Mouse (Mus musculus) layer of hippocampus, adult 18-20 months (tissue): ENCODE data around the gene Kcnh4. TPM values are rescaled to one million over a fixed set of nuclear protein-coding genes. Genes with fewer than 3 reads are reported as not detected.

ENCODE experiments used
- DNase-seq, 2 experiments: peaks; one replicate each; pipeline ENCODE4 v3.0.0; 2022; ENCODE audit warnings: low spot score in 2 of 2
- total RNA-seq, 2 experiments: library from RNA; stranded (reverse); gene quantifications; 2 replicates each; pipeline ENCODE4 v1.2.3; 2021

Kcnh4 gene
- total RNA-seq, 2 experiments from 2014 or later: 2.0 to 2.1 TPM

DNA sequence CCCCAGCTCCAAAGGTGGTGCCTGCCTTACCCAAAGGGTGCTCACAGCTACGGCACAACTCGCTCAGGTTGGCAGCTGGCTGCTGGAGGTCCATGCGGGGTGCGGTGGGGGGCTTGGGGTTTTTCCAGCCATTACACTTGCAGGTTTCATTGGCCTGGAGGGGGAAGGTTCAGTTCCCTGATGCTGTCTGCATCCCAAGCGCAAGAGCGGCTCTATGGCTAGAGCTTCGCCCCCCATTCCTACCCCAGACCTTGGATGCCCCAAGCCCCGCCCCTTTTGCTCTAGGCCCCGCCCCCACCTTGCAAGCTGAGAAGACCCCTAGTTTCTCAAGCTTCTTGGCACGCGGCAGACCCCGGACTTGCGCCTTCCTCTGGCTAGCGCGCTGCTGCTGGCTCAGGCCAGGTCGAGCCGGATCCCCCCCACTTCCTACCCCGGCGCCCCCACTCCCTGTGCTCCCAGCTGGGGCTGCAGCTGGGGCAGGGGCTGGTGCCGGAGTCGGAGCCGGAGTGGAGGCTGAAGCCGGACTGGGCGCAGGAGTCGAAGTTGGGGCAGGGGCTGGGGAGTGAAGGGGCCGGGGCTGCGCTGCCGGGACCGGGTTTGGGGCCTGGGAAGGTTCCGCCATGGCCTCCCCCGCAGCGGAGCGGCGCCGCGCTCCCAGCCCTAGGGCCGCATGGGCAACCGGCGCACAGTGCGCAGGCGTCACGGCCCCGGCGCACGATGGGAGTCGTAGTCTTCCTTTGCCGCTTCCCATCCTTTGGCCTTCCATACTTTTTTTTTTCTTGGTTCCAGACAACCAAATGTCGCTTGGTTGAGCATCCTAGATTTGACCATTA is 47.7 kb downstream of the Kcnh4 start, which contains the start of gene Kat2a:
TSS of gene Kat2a (minus strand) at position 683 of the 833 bp plus-strand sequence.
- peak; percentile 81 to 90 for DNase-seq

DNA sequence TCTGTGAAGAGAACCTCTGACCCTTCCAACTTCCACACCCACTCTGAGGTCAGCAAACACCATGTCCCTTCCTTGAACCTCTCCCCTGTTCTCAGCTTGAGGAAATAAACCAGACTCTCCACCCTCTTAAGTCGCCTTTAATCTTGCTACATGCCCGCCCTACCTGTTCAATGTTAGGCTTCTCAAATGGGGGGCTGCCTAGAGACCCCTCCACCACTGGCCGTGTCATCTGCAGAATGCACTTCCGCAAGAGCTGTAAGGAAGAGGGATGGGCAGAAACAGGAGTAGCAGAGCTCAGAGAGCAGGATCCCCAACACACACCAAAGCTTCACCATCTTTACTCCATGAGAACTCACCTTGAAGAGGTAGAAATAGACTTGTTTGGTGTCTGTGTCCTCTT is 48.8 kb downstream of the Kcnh4 start:
- no peak for DNase-seq

DNA sequence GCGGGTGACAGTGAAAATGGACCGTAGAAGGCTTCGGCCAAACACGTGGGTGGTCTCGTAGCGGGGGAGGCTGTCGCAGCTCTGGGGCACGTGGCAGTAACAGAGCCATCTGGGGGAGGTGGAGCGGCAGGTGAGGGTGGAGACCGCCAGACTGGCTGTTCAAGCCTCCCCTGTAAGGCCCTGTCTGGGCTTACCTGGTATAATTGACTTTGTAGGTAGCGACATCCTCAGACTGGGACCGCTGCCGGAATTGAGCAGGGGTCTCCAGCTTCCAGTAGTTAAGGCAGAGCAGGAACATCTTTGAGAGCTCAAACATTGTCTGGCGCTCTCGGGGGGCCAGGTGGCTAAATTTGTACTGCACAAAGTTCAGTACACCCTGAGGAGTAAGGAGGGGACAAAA is 49.2 kb downstream of the Kcnh4 start:
- no peak for DNase-seq

GRCm38 (mm10) chr11:100709201-100709810 is 50.4 kb downstream of the Kcnh4 start:
- DNase-seq: no peak

DNA sequence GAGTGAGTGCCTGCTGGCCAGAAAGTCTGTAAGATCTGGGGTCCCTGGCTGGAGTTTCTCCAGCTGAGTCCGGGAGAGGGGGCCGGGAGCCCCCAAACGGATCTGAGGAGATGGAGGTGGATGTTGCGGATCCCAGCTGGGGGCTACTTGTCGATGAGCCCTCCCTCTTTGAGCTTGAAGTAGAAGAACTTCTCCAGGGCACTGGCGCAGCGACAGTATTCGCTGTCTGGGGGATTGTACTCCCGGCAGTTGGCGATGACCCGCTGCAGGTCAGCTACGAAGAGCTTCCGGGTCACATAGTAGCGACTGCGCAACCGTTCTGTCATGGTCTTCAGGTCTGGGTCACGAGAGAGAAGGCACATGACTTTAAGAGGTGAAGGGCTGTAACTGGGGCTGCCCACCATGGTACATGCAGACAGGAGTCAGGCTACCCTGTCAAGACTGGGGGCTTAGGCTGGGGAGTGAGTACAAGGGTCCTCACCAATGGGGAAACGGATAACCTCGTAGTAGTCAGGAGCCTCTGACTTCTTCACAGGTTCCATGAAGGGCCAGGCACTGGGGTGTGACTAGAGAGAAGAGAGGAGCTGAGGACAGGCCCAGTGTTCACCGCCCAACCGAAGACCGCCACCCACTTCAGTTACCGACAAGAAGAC is 54.5 kb downstream of the Kcnh4 start:
- DNase-seq: no peak

DNA sequence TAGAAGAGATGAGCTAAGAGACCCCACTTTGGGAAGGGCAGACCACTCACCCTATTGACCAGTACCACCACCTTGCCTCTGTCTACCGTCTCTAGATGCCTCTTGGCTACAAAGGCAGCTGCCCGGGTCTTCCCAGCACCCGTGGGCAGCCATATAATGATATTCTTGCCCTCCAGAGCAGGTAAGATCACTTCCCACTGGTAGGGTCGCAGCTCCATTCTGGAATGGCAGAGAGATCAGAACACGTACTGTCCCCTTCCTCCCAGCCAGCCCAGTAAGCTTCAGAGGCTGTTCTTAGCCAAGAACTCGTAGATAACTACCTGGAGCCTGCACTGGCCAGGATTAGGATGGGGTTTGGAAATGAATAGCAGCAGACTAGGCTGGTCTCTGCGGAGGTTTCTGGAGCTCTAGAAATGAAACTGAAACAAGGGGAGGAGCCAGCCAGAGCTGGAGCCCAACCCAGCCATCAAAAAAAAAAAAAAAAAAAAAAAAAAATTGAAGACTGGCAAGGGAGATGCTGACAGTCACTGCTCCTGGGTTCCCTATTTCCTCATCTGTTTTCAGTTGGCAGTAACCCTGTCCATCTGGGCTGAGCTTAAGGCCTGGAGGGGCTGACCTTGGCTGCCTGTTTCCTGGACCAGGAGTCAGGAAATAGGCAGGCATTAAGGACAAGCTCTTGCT is 55.8 kb downstream of the Kcnh4 start, which contains the start of gene Dhx58:
TSS of gene Dhx58 (minus strand) at position 421 of the 681 bp plus-strand sequence.
- DNase-seq: no peak

DNA sequence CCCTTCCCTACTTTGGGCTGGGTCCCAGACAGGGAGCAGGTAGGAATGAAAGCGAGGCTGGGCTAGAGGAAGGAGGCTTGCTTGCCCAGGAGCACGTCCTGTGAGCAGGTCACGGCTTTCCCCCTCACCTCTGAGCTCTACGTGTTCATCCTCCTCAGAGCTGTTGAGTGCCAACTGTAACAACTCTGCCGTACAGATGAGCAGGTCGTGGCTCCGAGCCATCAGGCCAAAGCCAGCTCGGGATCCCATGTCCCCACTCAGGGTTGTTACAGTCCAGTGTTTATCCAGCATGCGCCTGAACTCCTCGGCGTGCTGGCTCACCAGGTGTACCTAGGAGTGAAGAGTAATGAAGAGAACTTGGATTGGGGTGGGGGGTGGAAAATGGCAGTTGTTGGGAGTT is 56.4 kb downstream of the Kcnh4 start:
- no peak for DNase-seq

DNA sequence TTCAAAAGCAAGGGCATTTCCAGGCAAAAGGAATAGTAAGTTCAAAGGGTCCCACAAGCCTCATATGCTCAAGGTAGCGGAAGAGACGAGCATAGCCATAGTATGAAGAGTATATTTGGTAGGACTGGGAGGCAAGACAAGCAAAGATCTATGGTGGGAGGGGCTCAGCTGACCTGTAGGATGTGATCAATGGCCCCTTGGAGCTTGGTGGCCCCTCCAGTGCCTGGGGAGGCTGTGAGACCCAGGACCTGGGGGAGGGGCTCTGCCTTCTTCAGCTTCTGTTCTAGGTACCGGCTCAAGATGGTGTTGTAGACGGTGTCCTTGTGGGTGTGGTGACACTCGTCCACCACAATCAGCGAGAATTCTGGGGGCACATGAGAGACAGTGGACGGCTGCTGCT is 56.8 kb downstream of the Kcnh4 start:
- DNase-seq: no peak

DNA sequence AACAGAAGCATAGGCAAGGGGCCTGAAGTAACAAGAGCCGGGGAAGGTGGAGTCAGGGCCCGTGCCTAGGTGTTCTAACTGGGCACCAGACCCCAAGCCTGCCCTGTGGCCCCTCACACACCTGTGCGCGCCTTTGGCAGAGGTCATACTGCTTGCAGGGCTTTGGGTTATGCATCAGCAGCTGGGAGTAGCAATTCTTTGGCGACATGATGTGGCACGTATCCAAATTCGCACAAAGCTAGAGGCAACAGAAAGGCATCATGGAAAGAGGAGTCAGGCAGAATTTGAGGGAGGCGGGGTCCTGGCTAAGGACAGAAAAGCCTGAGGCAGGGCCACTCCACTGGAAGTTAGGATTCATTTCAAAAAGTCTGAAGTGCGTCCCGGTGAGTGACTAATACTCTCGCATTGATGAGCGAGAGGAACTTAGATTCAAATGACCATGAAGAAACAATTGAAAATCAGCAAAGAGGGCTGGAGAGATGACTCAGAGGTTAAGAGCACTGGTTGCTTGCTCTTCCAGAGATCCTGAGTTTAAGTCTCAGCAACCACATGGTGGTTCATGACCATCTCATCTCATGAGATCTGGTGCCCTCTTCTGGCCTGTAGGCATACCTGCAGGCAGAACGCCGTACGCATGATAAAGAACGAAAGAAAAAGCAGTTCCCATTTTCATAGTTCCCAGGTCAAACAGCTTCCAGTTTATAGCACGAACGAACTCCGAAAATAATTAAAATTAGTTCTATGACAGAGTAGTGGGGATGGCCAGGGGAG is 57.5 kb downstream of the Kcnh4 start:
- DNase-seq: peak in 1 of 2 experiments; percentile 78

- DNase-seq: no peak
These were observed 58.4 kb downstream of the Kcnh4 start for GRCm38 (mm10) chr11:100701301-100701700.

DNA sequence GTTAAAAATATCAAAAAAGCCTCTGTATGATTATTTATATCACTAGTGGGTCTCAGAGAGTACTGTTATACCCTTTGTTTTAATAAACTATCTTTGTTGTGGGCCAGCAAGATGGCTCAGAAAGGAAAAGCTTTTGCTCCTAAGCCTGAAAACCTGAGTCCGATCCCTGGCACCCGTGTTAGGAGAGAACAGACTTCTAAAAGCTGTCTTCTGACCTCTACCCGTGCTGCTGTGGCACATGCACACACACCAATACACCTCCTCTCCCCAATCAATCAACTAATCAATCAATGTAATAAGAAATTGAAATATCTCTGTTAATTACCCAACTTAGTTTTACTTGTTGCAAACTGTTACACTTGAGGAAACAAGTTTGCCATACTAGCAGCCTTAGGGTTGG is 59.0 kb downstream of the Kcnh4 start:
- DNase-seq: no peak

DNA sequence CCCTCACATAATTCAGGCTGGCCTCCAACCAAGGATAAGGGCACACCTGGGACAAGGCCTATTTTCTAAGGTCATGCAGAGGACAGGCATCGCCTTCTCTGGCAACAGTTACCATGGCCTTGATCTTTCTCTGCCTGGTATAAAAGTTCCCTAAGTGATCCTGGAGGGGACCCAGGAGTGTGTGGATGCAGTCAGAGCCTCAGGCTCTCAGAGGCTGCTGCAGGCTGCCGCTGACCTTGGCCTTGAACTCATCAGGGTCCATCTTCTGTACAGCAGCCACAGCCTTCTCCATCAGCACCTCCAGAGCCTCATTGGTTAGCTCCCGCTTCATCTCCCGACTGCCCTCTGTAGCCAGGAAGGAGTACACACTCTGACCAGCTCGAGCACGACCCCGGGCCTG is 61.8 kb downstream of the Kcnh4 start:
- no peak for DNase-seq

- peak in 1 of 2 experiments; percentile 79 for DNase-seq
These were observed 64.8 kb downstream of the Kcnh4 start for GRCm38 (mm10) chr11:100694926-100695325.

DNA sequence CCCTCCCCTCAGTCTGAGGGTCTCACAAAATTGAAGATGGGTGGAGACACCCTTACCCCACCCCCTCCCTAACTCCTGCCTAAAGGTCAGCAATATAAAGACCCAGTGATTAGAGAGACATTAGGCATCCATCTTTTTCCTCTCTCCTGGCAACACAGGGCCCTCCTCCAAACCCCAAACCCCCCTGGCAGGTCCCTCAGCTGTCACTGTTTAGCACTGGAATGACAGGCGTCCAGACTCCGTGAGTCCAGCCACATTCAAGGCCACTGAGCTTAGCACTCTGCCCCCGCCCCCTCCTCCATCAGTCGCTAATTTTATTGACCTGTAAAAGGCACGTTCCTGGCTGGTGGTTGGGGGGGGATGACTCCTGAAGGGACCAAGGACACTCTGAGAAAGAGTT is 66.6 kb downstream of the Kcnh4 start:
- DNase-seq: no peak

GRCm38 (mm10) chr11:100692164-100692616 is 67.6 kb downstream of the Kcnh4 start, which contains the start of gene Zfp385c:
Gene Zfp385c (minus strand): TSS chr11:100692455.
- no peak for DNase-seq

GRCm38 (mm10) chr11:100690389-100690788 is 69.4 kb downstream of the Kcnh4 start:
- DNase-seq: no peak
